Mouse (Mus musculus): ENCODE measurements around the gene Gpr137. TPM values are rescaled to one million over a fixed set of nuclear protein-coding genes. Genes with fewer than 3 reads are reported as not detected.
A peak's percentile ranks its signal among the peaks of the same experiment; 100 is the strongest.

Gpr137 gene
- polyA plus RNA-seq, 1 experiment from 2014 or later: 20.0 TPM

- no peak for ATAC-seq
- Histone ChIP-seq H3K9me3 (ENCODE audit: control insufficient read depth) (no peaks in the 10 kb centered on the region), H3K9ac (ENCODE audit: low read depth, low read length) (no peak overlapping the region), H3K27ac (ENCODE audit: low read depth, low read length) (no peak overlapping the region), H3K4me1 (replicated peaks; ENCODE audit: control insufficient read depth, insufficient read depth, low read length) (peaks cover 7% of the 10 kb centered on the region; the same call in 1 of the 2 replicates), H3K36me3 (ENCODE audit: control insufficient read depth, insufficient read depth) (no peaks in the 10 kb centered on the region), H3K4me2 (replicated peaks; ENCODE audit: low read depth) (no peak overlapping the region), H3K27me3 (replicated peaks; ENCODE audit: control insufficient read depth, insufficient read depth, low read length) (peaks cover 39% of the 10 kb centered on the region), H3K4me3 (ENCODE audit: low read depth, low read length) (peak overlapping the region; percentile 27)
- no peak for TF ChIP-seq CTCF (IDR thresholded peaks at IDR 0.05; ENCODE audit: low read depth)
- WGBS: 28% methylated on average over 39 of the region's 40 CpGs
Observed at GRCm38 (mm10) chr19:6925611-6926329, 16.5 kb downstream of the Gpr137 start.

- ATAC-seq: no peak
- Histone ChIP-seq H3K4me2 (replicated peaks; ENCODE audit: low read depth) (peak within 1 kb of the TSS; percentile 47), H3K27me3 (replicated peaks; ENCODE audit: control insufficient read depth, insufficient read depth, low read length) (peaks cover 37% of the 10 kb centered on the region), H3K36me3 (ENCODE audit: control insufficient read depth, insufficient read depth) (no peaks in the 10 kb centered on the region), H3K27ac (ENCODE audit: low read depth, low read length) (no peak within 1 kb of the TSS), H3K9me3 (ENCODE audit: control insufficient read depth) (no peaks in the 10 kb centered on the region), H3K4me1 (replicated peaks; ENCODE audit: control insufficient read depth, insufficient read depth, low read length) (peaks cover 7% of the 10 kb centered on the region; the same call in 1 of the 2 replicates), H3K4me3 (ENCODE audit: low read depth, low read length) (peak within 1 kb of the TSS; percentile 27), H3K9ac (ENCODE audit: low read depth, low read length) (no peak within 1 kb of the TSS)
- TF ChIP-seq CTCF (IDR thresholded peaks at IDR 0.05; ENCODE audit: low read depth): no peak
- 5% methylated on average over 9 of the region's 9 CpGs for WGBS
Observed at GRCm38 (mm10) chr19:6925307-6925573, 17.0 kb downstream of the Gpr137 start, which contains the start of gene Catsperz. Catsperz (minus strand) TSS chr19:6925380.

GRCm38 (mm10) chr19:6924461-6925306 is 17.6 kb downstream of the Gpr137 start:
- H3K27me3 ChIP-seq (replicated peaks; ENCODE audit: control insufficient read depth, insufficient read depth, low read length): peaks cover 37% of the 10 kb centered on the region
- peak; percentile 83 for TF ChIP-seq CTCF (IDR thresholded peaks at IDR 0.05; ENCODE audit: low read depth)
- H3K4me3 ChIP-seq (ENCODE audit: low read depth, low read length): peak overlapping the region; percentile 27
- no peak overlapping the region for H3K27ac ChIP-seq (ENCODE audit: low read depth, low read length)
- no peak for ATAC-seq
- H3K9ac ChIP-seq (ENCODE audit: low read depth, low read length): no peak overlapping the region
- H3K36me3 ChIP-seq (ENCODE audit: control insufficient read depth, insufficient read depth): no peaks in the 10 kb centered on the region
- H3K4me1 ChIP-seq (replicated peaks; ENCODE audit: control insufficient read depth, insufficient read depth, low read length): peaks cover 7% of the 10 kb centered on the region; the same call in 1 of the 2 replicates
- WGBS: 5% methylated on average over 39 of the region's 39 CpGs
- no peaks in the 10 kb centered on the region for H3K9me3 ChIP-seq (ENCODE audit: control insufficient read depth)
- peak overlapping the region; percentile 47 for H3K4me2 ChIP-seq (replicated peaks; ENCODE audit: low read depth)

- Histone ChIP-seq H3K36me3 (ENCODE audit: control insufficient read depth, insufficient read depth) (no peaks in the 10 kb centered on the region; the same call in 1 of the 2 replicates), H3K4me1 (replicated peaks; ENCODE audit: control insufficient read depth, insufficient read depth, low read length) (peaks cover 7% of the 10 kb centered on the region; the same call in 1 of the 2 replicates), H3K27me3 (replicated peaks; ENCODE audit: control insufficient read depth, insufficient read depth, low read length) (peaks cover 34% of the 10 kb centered on the region), H3K27ac (ENCODE audit: low read depth, low read length) (no peak overlapping the region), H3K4me2 (replicated peaks; ENCODE audit: low read depth) (peak overlapping the region; percentile 87), H3K4me3 (ENCODE audit: low read depth, low read length) (0 out of 2 replicates have a peak overlapping the region, but pooled peaks have one; percentile 37), H3K9me3 (ENCODE audit: control insufficient read depth) (no peaks in the 10 kb centered on the region), H3K9ac (ENCODE audit: low read depth, low read length) (no peak overlapping the region)
- no peak for TF ChIP-seq CTCF (IDR thresholded peaks at IDR 0.05; ENCODE audit: low read depth)
- ATAC-seq: no peak
- 69% methylated on average over 6 of the region's 6 CpGs for WGBS
Observed at GRCm38 (mm10) chr19:6922901-6923735, 19.2 kb downstream of the Gpr137 start.

- H3K9ac ChIP-seq (ENCODE audit: low read depth, low read length): peak within 1 kb of the TSS; percentile 95
- no peak for TF ChIP-seq CTCF (IDR thresholded peaks at IDR 0.05; ENCODE audit: low read depth)
- peak; percentile 88 for ATAC-seq
Observed at GRCm38 (mm10) chr19:6921647-6922567, 20.4 kb downstream of the Gpr137 start, which contains the start of gene Esrra. Esrra (minus strand) TSS chr19:6921813.

More at GRCm38 (mm10) chr19:6921647-6922567, 20.4 kb downstream of the Gpr137 start, which contains the start of gene Esrra:
- H3K27ac ChIP-seq (ENCODE audit: low read depth, low read length): peak within 1 kb of the TSS; percentile 99
- peaks cover 7% of the 10 kb centered on the region; the same call in 1 of the 2 replicates for H3K4me1 ChIP-seq (replicated peaks; ENCODE audit: control insufficient read depth, insufficient read depth, low read length)
- peak within 1 kb of the TSS; percentile 87 for H3K4me2 ChIP-seq (replicated peaks; ENCODE audit: low read depth)
- H3K36me3 ChIP-seq (ENCODE audit: control insufficient read depth, insufficient read depth): no peaks in the 10 kb centered on the region; the same call in 1 of the 2 replicates
- peaks cover 22% of the 10 kb centered on the region for H3K27me3 ChIP-seq (replicated peaks; ENCODE audit: control insufficient read depth, insufficient read depth, low read length)
- WGBS: under 1% methylated on average over 48 of the region's 66 CpGs
- H3K9me3 ChIP-seq (ENCODE audit: control insufficient read depth): no peaks in the 10 kb centered on the region
- H3K4me3 ChIP-seq (ENCODE audit: low read depth, low read length): peak within 1 kb of the TSS; percentile 88
